Mouse (Mus musculus) liver, embryonic 11.5 days (tissue): ENCODE data around the gene Cbx8. TPM values are rescaled to one million over a fixed set of nuclear protein-coding genes. Genes with fewer than 3 reads are reported as not detected.

Experiments used
- ATAC-seq: fragments of 200-750 bp; cut with Nextera tagmentation; replicated peaks from 2 replicates; pipeline ENCODE4 v1.8.0; 2017; ENCODE audit warnings: moderate number of reproducible peaks, mild to moderate bottlenecking, moderate TSS enrichment, moderate library complexity; ENCODE audit not compliant: low FRiP score
- DNase-seq: peaks from one replicate; pipeline ENCODE4 v3.0.0-alpha.2; 2017; ENCODE audit warnings: low spot score
- H3K27ac ChIP-seq: fragments of 300-500 bp; sonication (generic); 2 replicates; pipeline ENCODE4 v1.5.1; 2014; ENCODE audit warnings: mild to moderate bottlenecking, low read depth, low read length, control low read depth
- H3K27me3 ChIP-seq: fragments of 300-500 bp; sonication (generic); replicated peaks from 2 replicates; pipeline ENCODE4 v1.6.1; 2014; ENCODE audit warnings: low read length, mixed read lengths; ENCODE audit not compliant: control insufficient read depth, insufficient read depth
- H3K36me3 ChIP-seq: fragments of 300-500 bp; sonication (generic); 2 replicates; pipeline ENCODE4 v1.6.1; 2014; ENCODE audit warnings: mild to moderate bottlenecking, low read length, moderate library complexity, mixed read lengths; ENCODE audit not compliant: control insufficient read depth, insufficient read depth
- H3K4me1 ChIP-seq: fragments of 300-500 bp; sonication (generic); replicated peaks from 2 replicates; pipeline ENCODE4 v1.6.1; 2014; ENCODE audit warnings: low read length, mixed read lengths; ENCODE audit not compliant: control insufficient read depth, insufficient read depth
- H3K4me2 ChIP-seq: fragments of 300-500 bp; sonication (generic); 2 replicates; pipeline ENCODE4 v1.6.1; 2014; ENCODE audit warnings: mild to moderate bottlenecking, control low read depth, moderate library complexity
- H3K4me3 ChIP-seq: fragments of 300-500 bp; sonication (generic); 2 replicates; pipeline ENCODE4 v1.5.1; 2014; ENCODE audit warnings: low read depth, low read length, control low read depth
- H3K9ac ChIP-seq: fragments of 300-500 bp; sonication (generic); 2 replicates; pipeline ENCODE4 v1.6.1; 2014; ENCODE audit warnings: low read depth, low read length, control low read depth
- H3K9me3 ChIP-seq: fragments of 300-500 bp; sonication (generic); 2 replicates; pipeline ENCODE4 v1.6.1; 2016; ENCODE audit warnings: low read length, inconsistent platforms, mixed read lengths; ENCODE audit not compliant: control insufficient read depth
- WGBS: fragments of 180-500 bp; shearing (Covaris S2); extraction: QIAGEN DNeasy Blood & Tissue Kit; methylation state at CpG from one replicate; pipeline ENCODE4 v1.1.7; 2014; 5-methylcytosine and 5-hydroxymethylcytosine counted together
- polyA plus RNA-seq: library from polyadenylated mRNA; unstranded; fragments of >200 nt; fragmentation: Nextera tagmentation; extraction: Ambion mirVana; gene quantifications from 2 replicates; pipeline ENCODE4 v1.2.1, GENCODE M21; 2014

Gene Cbx8
- polyA plus RNA-seq, 1 experiment from 2014 or later, result 7.1 TPM

GRCm38 (mm10) chr11:118997182-118997581, 43.6 kb downstream of the Cbx8 start:
- no peak for ATAC-seq
- H3K9ac ChIP-seq, result no peak overlapping the region
- H3K27me3 ChIP-seq, result peaks cover 22% of the 10 kb centered on the region
- no peaks in the 10 kb centered on the region for H3K36me3 ChIP-seq
- no peak overlapping the region for H3K4me2 ChIP-seq
- H3K4me3 ChIP-seq, result no peak overlapping the region
- no peaks in the 10 kb centered on the region for H3K9me3 ChIP-seq
- WGBS, result 73% methylated on average over 3 of the region's 3 CpGs
- no peak overlapping the region for H3K27ac ChIP-seq
- DNase-seq, result no peak
- H3K4me1 ChIP-seq, result no peaks in the 10 kb centered on the region

GRCm38 (mm10) chr11:118995448-118995847, 45.3 kb downstream of the Cbx8 start:
- no peak overlapping the region for H3K27ac ChIP-seq
- peaks cover 20% of the 10 kb centered on the region for H3K27me3 ChIP-seq
- no peak overlapping the region for H3K9ac ChIP-seq
- 39% methylated on average over 4 of the region's 4 CpGs for WGBS
- DNase-seq (no peak), ATAC-seq (no peak)
- no peaks in the 10 kb centered on the region for H3K9me3 ChIP-seq
- no peak overlapping the region for H3K4me3 ChIP-seq
- H3K4me2 ChIP-seq, result no peak overlapping the region
- H3K36me3 ChIP-seq, result no peaks in the 10 kb centered on the region
- H3K4me1 ChIP-seq, result no peaks in the 10 kb centered on the region

- Histone ChIP-seq H3K4me3 (no peak overlapping the region), H3K27me3 (no peaks in the 10 kb centered on the region; the same call in none of the 2 replicates), H3K36me3 (no peaks in the 10 kb centered on the region), H3K9me3 (no peaks in the 10 kb centered on the region), H3K27ac (no peak overlapping the region), H3K4me1 (no peaks in the 10 kb centered on the region), H3K4me2 (no peak overlapping the region), H3K9ac (no peak overlapping the region)
- 35% methylated on average over 3 of the region's 3 CpGs for WGBS
- DNase-seq (no peak), ATAC-seq (no peak)
Measured at GRCm38 (mm10) chr11:118992781-118993180, 48.0 kb downstream of the Cbx8 start.

- Histone ChIP-seq H3K36me3 (no peaks in the 10 kb centered on the region), H3K9ac (no peak within 1 kb of the TSS), H3K9me3 (no peaks in the 10 kb centered on the region), H3K4me2 (no peak within 1 kb of the TSS), H3K4me1 (no peaks in the 10 kb centered on the region), H3K27me3 (no peaks in the 10 kb centered on the region; the same call in 1 of the 2 replicates), H3K4me3 (no peak within 1 kb of the TSS), H3K27ac (no peak within 1 kb of the TSS)
- no peak for ATAC-seq
- 82% methylated on average over 10 of the region's 10 CpGs for WGBS
- DNase-seq, result no peak
Measured at GRCm38 (mm10) chr11:118987999-118988398, 52.8 kb downstream of the Cbx8 start, which contains the start of gene Enpp7. Enpp7 (plus strand) TSS chr11:118988188.

Other genes starting within 250 kb of the Cbx8 start
- 1.1 and 1.3 TPM in 2 replicates for gene Rbfox3, start 129.4 kb downstream of the Cbx8 start, polyA plus RNA-seq
- not detected in 2 replicates for gene Enpp7, start 52.8 kb downstream of the Cbx8 start, polyA plus RNA-seq
- 22.1 and 22.2 TPM in 2 replicates for gene Cbx2, start 18.0 kb downstream of the Cbx8 start, polyA plus RNA-seq
- 5.1 TPM in 2 replicates for gene Cbx4, start 45.3 kb upstream of the Cbx8 start, polyA plus RNA-seq
- gene Tbc1d16, start 187.5 kb upstream of the Cbx8 start, polyA plus RNA-seq, result 3.4 and 3.6 TPM in 2 replicates
- 4.1 and 5.4 TPM in 2 replicates for gene Ccdc40, start 187.6 kb upstream of the Cbx8 start, polyA plus RNA-seq
- gene Gaa, start 226.9 kb upstream of the Cbx8 start, polyA plus RNA-seq, result 40.5 and 42.5 TPM in 2 replicates